Mouse (Mus musculus) lung, postnatal 0 days (tissue): ENCODE measurements around the gene Tor3a. TPM values are rescaled to one million over a fixed set of nuclear protein-coding genes. Genes with fewer than 3 reads are reported as not detected.

Experiments used
- ATAC-seq: fragments of 200-750 bp; cut with Nextera tagmentation; 2 replicates; pipeline ENCODE4 v1.8.0; 2017; ENCODE audit warnings: moderate library complexity
- DNase-seq: peaks from one replicate; pipeline ENCODE4 v3.0.0-alpha.2; 2016; ENCODE audit warnings: low spot score
- H3K27ac ChIP-seq: fragments of 300-500 bp; sonication (generic); 2 replicates; pipeline ENCODE4 v1.5.1; 2014; ENCODE audit warnings: antibody characterized with exemption, mild to moderate bottlenecking, low read length, mixed read lengths
- H3K27me3 ChIP-seq: fragments of 300-500 bp; sonication (generic); replicated peaks from 2 replicates; pipeline ENCODE4 v1.6.1; 2014; ENCODE audit warnings: low read length, mixed read lengths; ENCODE audit not compliant: insufficient read depth
- H3K36me3 ChIP-seq: fragments of 300-500 bp; sonication (generic); 2 replicates; pipeline ENCODE4 v1.6.1; 2014; ENCODE audit warnings: low read length, mixed read lengths; ENCODE audit not compliant: insufficient read depth
- H3K4me1 ChIP-seq: fragments of 300-500 bp; sonication (generic); 2 replicates; pipeline ENCODE4 v1.6.1; 2014; ENCODE audit warnings: antibody characterized with exemption, low read depth, low read length, mixed read lengths; ENCODE audit not compliant: insufficient read depth
- H3K4me2 ChIP-seq: fragments of 300-500 bp; sonication (generic); replicated peaks from 2 replicates; pipeline ENCODE4 v1.6.1; 2014; ENCODE audit warnings: low read depth, mild to moderate bottlenecking, low read length, moderate library complexity, mixed read lengths
- H3K4me3 ChIP-seq: fragments of 300-500 bp; sonication (generic); 2 replicates; pipeline ENCODE4 v1.5.1; 2014; ENCODE audit warnings: low read depth, low read length
- H3K9ac ChIP-seq: fragments of 300-500 bp; sonication (generic); replicated peaks from 2 replicates; pipeline ENCODE4 v1.6.1; 2014; ENCODE audit warnings: low read depth, mild to moderate bottlenecking
- H3K9me3 ChIP-seq: fragments of 300-500 bp; sonication (generic); 2 replicates; pipeline ENCODE4 v1.6.1; 2016; ENCODE audit warnings: low read length, mixed read lengths
- CTCF ChIP-seq: IDR thresholded peaks from 2 replicates; pipeline ENCODE4 v1.5.1; 2016; ENCODE audit warnings: antibody characterized with exemption, mild to moderate bottlenecking
- EP300 ChIP-seq: IDR thresholded peaks from 2 replicates; pipeline ENCODE4 v1.6.1; 2016; ENCODE audit warnings: antibody characterized with exemption, mild to moderate bottlenecking, control low read depth
- WGBS: fragments of 180-500 bp; shearing (Covaris S2); extraction: QIAGEN DNeasy Blood & Tissue Kit; methylation state at CpG from one replicate; pipeline ENCODE4 v1.1.7; 2014; 5-methylcytosine and 5-hydroxymethylcytosine counted together
- polyA plus RNA-seq: library from polyadenylated mRNA; unstranded; fragments of >200 nt; fragmentation: Nextera tagmentation; extraction: Ambion mirVana; gene quantifications from 2 replicates; pipeline ENCODE4 v1.2.1, GENCODE M21; 2015

Tor3a gene
- polyA plus RNA-seq, 1 experiment from 2014 or later: 37.8 TPM

GRCm38 (mm10) chr1:156617811-156618210 lies 56.3 kb downstream of the Tor3a start:
- Histone ChIP-seq H3K27ac (peak overlapping the region; percentile 61; the same call in 1 of the 2 replicates), H3K4me1 (no peaks in the 10 kb centered on the region; the same call in 1 of the 2 replicates), H3K4me3 (no peak overlapping the region), H3K36me3 (no peaks in the 10 kb centered on the region), H3K27me3 (no peaks in the 10 kb centered on the region), H3K4me2 (peak overlapping the region; percentile 32; the same call in 1 of the 2 replicates), H3K9me3 (no peaks in the 10 kb centered on the region), H3K9ac (0 out of 2 replicates have a peak overlapping the region, but pooled peaks have one; percentile 16)
- 53% methylated on average over 4 of the region's 4 CpGs for WGBS
- ATAC-seq: no peak
- no peak for DNase-seq
- TF ChIP-seq CTCF: no peak
- TF ChIP-seq EP300: no peak

GRCm38 (mm10) chr1:156616989-156617598 lies 57.1 kb downstream of the Tor3a start:
- DNase-seq: peak; percentile 47
- no peaks in the 10 kb centered on the region; the same call in 1 of the 2 replicates for H3K4me1 ChIP-seq
- 41% methylated on average over 12 of the region's 12 CpGs for WGBS

GRCm38 (mm10) chr1:156615381-156616133 lies 58.6 kb downstream of the Tor3a start:
- DNase-seq (peak; percentile 91), ATAC-seq (peak; percentile 94)
- Histone ChIP-seq H3K4me3 (peak overlapping the region; percentile 12; the same call in 1 of the 2 replicates), H3K4me2 (peak overlapping the region; percentile 41), H3K9ac (no peak overlapping the region), H3K27ac (peak overlapping the region; percentile 68), H3K27me3 (no peaks in the 10 kb centered on the region), H3K36me3 (no peaks in the 10 kb centered on the region), H3K9me3 (no peaks in the 10 kb centered on the region), H3K4me1 (no peaks in the 10 kb centered on the region; the same call in 1 of the 2 replicates)
- WGBS: 14% methylated on average over 13 of the region's 13 CpGs
- TF ChIP-seq CTCF (no peak), EP300 (peak; percentile 70)

More at GRCm38 (mm10) chr1:156616989-156617598, 57.1 kb downstream of the Tor3a start:
- Histone ChIP-seq H3K4me2 (peak overlapping the region; percentile 32; the same call in 1 of the 2 replicates), H3K4me3 (no peak overlapping the region), H3K27ac (peak overlapping the region; percentile 61), H3K27me3 (no peaks in the 10 kb centered on the region), H3K9me3 (no peaks in the 10 kb centered on the region), H3K9ac (0 out of 2 replicates have a peak overlapping the region, but pooled peaks have one; percentile 16), H3K36me3 (no peaks in the 10 kb centered on the region)
- TF ChIP-seq CTCF: no peak
- peak; percentile 55; the same call in 1 of the 2 replicates for TF ChIP-seq EP300
- peak; percentile 17; the same call in 1 of the 2 replicates for ATAC-seq

GRCm38 (mm10) chr1:156614710-156615109 lies 59.4 kb downstream of the Tor3a start:
- no peak for TF ChIP-seq EP300
- TF ChIP-seq CTCF: peak; percentile 55
- no peak overlapping the region for H3K4me2 ChIP-seq
- H3K27ac ChIP-seq: no peak overlapping the region
- no peak overlapping the region for H3K9ac ChIP-seq
- ATAC-seq: no peak
- no peak overlapping the region for H3K4me3 ChIP-seq
- no peaks in the 10 kb centered on the region for H3K9me3 ChIP-seq
- 87% methylated on average over 1 of the region's 1 CpGs for WGBS
- no peak for DNase-seq
- H3K4me1 ChIP-seq: no peaks in the 10 kb centered on the region; the same call in 1 of the 2 replicates
- no peaks in the 10 kb centered on the region for H3K27me3 ChIP-seq
- H3K36me3 ChIP-seq: no peaks in the 10 kb centered on the region

GRCm38 (mm10) chr1:156613855-156614530 lies 60.2 kb downstream of the Tor3a start:
- Histone ChIP-seq H3K27ac (peak overlapping the region; percentile 66), H3K4me3 (no peak overlapping the region), H3K9me3 (no peaks in the 10 kb centered on the region), H3K4me1 (no peaks in the 10 kb centered on the region; the same call in 1 of the 2 replicates), H3K4me2 (no peak overlapping the region), H3K36me3 (no peaks in the 10 kb centered on the region), H3K9ac (no peak overlapping the region), H3K27me3 (no peaks in the 10 kb centered on the region)
- TF ChIP-seq EP300: no peak
- DNase-seq (peak; percentile 36), ATAC-seq (peak; percentile 7; the same call in 1 of the 2 replicates)
- WGBS: 34% methylated on average over 9 of the region's 9 CpGs

GRCm38 (mm10) chr1:156610257-156610656 lies 63.9 kb downstream of the Tor3a start:
- H3K27ac ChIP-seq: no peak overlapping the region
- TF ChIP-seq CTCF (no peak), EP300 (no peak)
- no peaks in the 10 kb centered on the region for H3K27me3 ChIP-seq
- DNase-seq: no peak
- no peak overlapping the region for H3K4me2 ChIP-seq
- ATAC-seq: no peak
- H3K4me1 ChIP-seq: no peaks in the 10 kb centered on the region
- no peaks in the 10 kb centered on the region for H3K36me3 ChIP-seq
- H3K4me3 ChIP-seq: no peak overlapping the region
- H3K9me3 ChIP-seq: no peaks in the 10 kb centered on the region
- no peak overlapping the region for H3K9ac ChIP-seq
- WGBS: 89% methylated on average over 1 of the region's 1 CpGs
